Comparison of ENCODE assay signal across 18 mouse cellular contexts in genomic region chr13:85471340-85471739, GRCm38 (mm10).
DNase-seq lines count a peak whose midpoint lies in the region; ATAC-seq and TF ChIP-seq lines count a peak whose summit lies in the region.
"Had no signal": no experiment of that assay in that cellular context is flagged by ENCODE, and none has a peak within 500 bp of the region (broad histone marks: within the 10 kb centered on the region; RNA-seq: fewer than 3 reads in every experiment).

No protein-coding gene starts in this region.

- H3K9ac ChIP-seq in forebrain, postnatal 0 days: no peak overlapping the region
- H3K9ac ChIP-seq: limb, embryonic 13.5 days; liver, embryonic 15.5 days had no signal

- no peak overlapping the region for H3K4me3 ChIP-seq in forebrain, postnatal 0 days (ENCODE audit: low read depth, low read length)
- H3K4me3 ChIP-seq: erythroblast, embryonic 14.5 days; limb, embryonic 13.5 days; liver, embryonic 15.5 days had no signal

- peak; percentile 20; the same call in 1 of the 2 replicates for ATAC-seq in forebrain, postnatal 0 days

- peak; percentile 14 to 35 for DNase-seq in cerebellum, postnatal 14 days
- DNase-seq in cerebellum, adult 11-12 months: no peak
- DNase-seq in left cerebral cortex, postnatal 14 days (ENCODE audit: low spot score in 2 of 2): peak; percentile 3 to 10
- no peak for DNase-seq in left cerebral cortex, adult 9 months (ENCODE audit: low spot score in 2 of 2)
- peak; percentile 35 for DNase-seq in forebrain, postnatal 0 days
- peak; percentile 71 to 88 for DNase-seq in layer of hippocampus, postnatal 14 days (ENCODE audit: low spot score in 2 of 2)
- no peak for DNase-seq in frontal cortex, postnatal 14 days (ENCODE audit: low spot score in 2 of 2)
- DNase-seq in frontal cortex, postnatal 10 days (ENCODE audit: low spot score in 2 of 2): no peak
- DNase-seq: heart, adult 11 months; heart, postnatal 4 days; kidney, adult 8-10 months; kidney, postnatal 25 days; lung, postnatal 14 days; thymus, postnatal 36 days had no signal

- no peaks in the 10 kb centered on the region for H3K36me3 ChIP-seq in forebrain, postnatal 0 days (ENCODE audit: insufficient read depth)
- H3K36me3 ChIP-seq: limb, embryonic 13.5 days; liver, embryonic 15.5 days had no signal

- TF ChIP-seq CTCF in forebrain, postnatal 0 days (IDR thresholded peaks at IDR 0.05; ENCODE audit: low read depth): no peak

- intact Hi-C loops in left cerebral cortex, postnatal 14 days (cut with DNase I): no loop called here

- H3K27ac ChIP-seq in forebrain, postnatal 0 days (ENCODE audit: low read depth, low read length): no peak overlapping the region
- H3K27ac ChIP-seq: limb, embryonic 13.5 days; liver, embryonic 15.5 days; stomach, postnatal 0 days had no signal

- H3K9me3 ChIP-seq in forebrain, postnatal 0 days (ENCODE audit: low read length): no peaks in the 10 kb centered on the region
- H3K9me3 ChIP-seq: limb, embryonic 13.5 days; liver, embryonic 15.5 days had no signal

- H3K4me2 ChIP-seq in forebrain, postnatal 0 days (ENCODE audit: low read depth): no peak overlapping the region
- H3K4me2 ChIP-seq: limb, embryonic 13.5 days; liver, embryonic 15.5 days had no signal

- WGBS in forebrain, postnatal 0 days: 75% methylated on average over 5 of the region's 5 CpGs

- no peaks in the 10 kb centered on the region for H3K27me3 ChIP-seq in forebrain, postnatal 0 days (ENCODE audit: insufficient read depth, low read length)
- H3K27me3 ChIP-seq: limb, embryonic 13.5 days; liver, embryonic 15.5 days had no signal

- H3K4me1 ChIP-seq in forebrain, postnatal 0 days (ENCODE audit: insufficient read depth): no peaks in the 10 kb centered on the region
- H3K4me1 ChIP-seq: limb, embryonic 13.5 days; liver, embryonic 15.5 days had no signal

Comparison
In these comparisons a context has a peak if more than half of its experiments do, and no peak if none do; other contexts are left out.
1. DNase-seq: peak in cerebellum, postnatal 14 days (2 of 2), left cerebral cortex, postnatal 14 days (2 of 2), forebrain, postnatal 0 days (single experiment) and layer of hippocampus, postnatal 14 days (2 of 2); none in cerebellum, adult 11-12 months (single experiment), left cerebral cortex, adult 9 months (0 of 2), frontal cortex, postnatal 14 days (0 of 2) and frontal cortex, postnatal 10 days (0 of 2).